Mouse (Mus musculus) hindbrain, embryonic 11.5 days (tissue): Measurements from ENCODE around the gene Anks6. TPM values are rescaled to one million over a fixed set of nuclear protein-coding genes. Genes with fewer than 3 reads are reported as not detected.
A peak's percentile ranks its signal among the peaks of the same experiment; 100 is the strongest.
"Not testable (repeated sequence)": the region's sequence is repeated elsewhere in the genome, so short reads cannot be mapped to it uniquely, and the experiment has no call there.

ENCODE experiments used
- ATAC-seq: fragments of 200-750 bp; cut with Nextera tagmentation; 2 replicates; pipeline ENCODE4 v1.8.0; 2017; ENCODE audit warnings: mild to moderate bottlenecking, moderate TSS enrichment, moderate library complexity; ENCODE audit not compliant: low FRiP score
- DNase-seq: peaks from one replicate; pipeline ENCODE4 v3.0.0-alpha.2; 2015; ENCODE audit warnings: low spot score
- H3K27ac ChIP-seq: fragments of 300-500 bp; sonication (generic); 2 replicates; pipeline ENCODE4 v1.5.1; 2014; ENCODE audit warnings: mild to moderate bottlenecking, low read depth, low read length
- H3K27me3 ChIP-seq: fragments of 300-500 bp; sonication (generic); 2 replicates; pipeline ENCODE4 v1.6.1; 2014; ENCODE audit warnings: mild to moderate bottlenecking, low read length, moderate library complexity, mixed read lengths; ENCODE audit not compliant: control insufficient read depth, insufficient read depth
- H3K36me3 ChIP-seq: fragments of 300-500 bp; sonication (generic); 2 replicates; pipeline ENCODE4 v1.6.1; 2014; ENCODE audit warnings: mild to moderate bottlenecking, low read length, moderate library complexity, mixed read lengths; ENCODE audit not compliant: control insufficient read depth, insufficient read depth
- H3K4me1 ChIP-seq: fragments of 300-500 bp; sonication (generic); replicated peaks from 2 replicates; pipeline ENCODE4 v1.6.1; 2014; ENCODE audit warnings: low read length, mixed read lengths; ENCODE audit not compliant: control insufficient read depth, insufficient read depth
- H3K4me2 ChIP-seq: fragments of 300-500 bp; sonication (generic); replicated peaks from 2 replicates; pipeline ENCODE4 v1.6.1; 2014; ENCODE audit warnings: mild to moderate bottlenecking, low read depth, low read length
- H3K4me3 ChIP-seq: fragments of 300-500 bp; sonication (generic); 2 replicates; pipeline ENCODE4 v1.5.1; 2014; ENCODE audit warnings: low read depth, low read length
- H3K9ac ChIP-seq: fragments of 300-500 bp; sonication (generic); 2 replicates; pipeline ENCODE4 v1.6.1; 2014; ENCODE audit warnings: low read depth, low read length
- H3K9me3 ChIP-seq: fragments of 300-500 bp; sonication (generic); 2 replicates; pipeline ENCODE4 v1.6.1; 2016; ENCODE audit warnings: low read length; ENCODE audit not compliant: control insufficient read depth
- WGBS: fragments of 180-500 bp; shearing (Covaris S2); extraction: QIAGEN DNeasy Blood & Tissue Kit; methylation state at CpG from one replicate; pipeline ENCODE4 v1.1.7; 2014; 5-methylcytosine and 5-hydroxymethylcytosine counted together
- polyA plus RNA-seq: library from polyadenylated mRNA; unstranded; fragments of >200 nt; fragmentation: Nextera tagmentation; extraction: Ambion mirVana; gene quantifications from 2 replicates; pipeline ENCODE4 v1.2.1, GENCODE M21; 2014

The Anks6 gene
- polyA plus RNA-seq, 1 experiment from 2014 or later, result 2.9 TPM

GRCm38 (mm10) chr4:47080647-47081010 lies 23.4 kb upstream of the Anks6 start:
- Histone ChIP-seq H3K36me3 (no peaks in the 10 kb centered on the region), H3K9me3 (no peaks in the 10 kb centered on the region), H3K4me3 (no peak overlapping the region), H3K4me2 (no peak overlapping the region), H3K9ac (no peak overlapping the region), H3K4me1 (no peaks in the 10 kb centered on the region), H3K27ac (no peak overlapping the region), H3K27me3 (no peaks in the 10 kb centered on the region)
- no peak for ATAC-seq
- 97% methylated on average over 4 of the region's 4 CpGs for WGBS
- no peak for DNase-seq

GRCm38 (mm10) chr4:47079997-47080646 lies 22.9 kb upstream of the Anks6 start:
- Histone ChIP-seq H3K4me1 (no peaks in the 10 kb centered on the region), H3K9me3 (no peaks in the 10 kb centered on the region), H3K36me3 (no peaks in the 10 kb centered on the region), H3K27me3 (no peaks in the 10 kb centered on the region), H3K4me3 (no peak overlapping the region), H3K4me2 (no peak overlapping the region), H3K9ac (no peak overlapping the region), H3K27ac (no peak overlapping the region)
- WGBS, result 89% methylated on average over 17 of the region's 17 CpGs
- DNase-seq (no peak), ATAC-seq (no peak)

- no peak for ATAC-seq
- H3K4me3 ChIP-seq, result no peak overlapping the region
- 40% methylated on average over 2 of the region's 2 CpGs for WGBS
- no peaks in the 10 kb centered on the region for H3K9me3 ChIP-seq
- no peaks in the 10 kb centered on the region for H3K27me3 ChIP-seq
- no peak overlapping the region for H3K4me2 ChIP-seq
- H3K27ac ChIP-seq, result no peak overlapping the region
- no peaks in the 10 kb centered on the region for H3K4me1 ChIP-seq
- H3K36me3 ChIP-seq, result no peaks in the 10 kb centered on the region
- DNase-seq, result no peak
- H3K9ac ChIP-seq, result no peak overlapping the region
Observed at GRCm38 (mm10) chr4:47075054-47075453, 17.8 kb upstream of the Anks6 start.

- Histone ChIP-seq H3K27ac (no peak overlapping the region), H3K4me1 (no peaks in the 10 kb centered on the region), H3K4me3 (no peak overlapping the region), H3K9ac (no peak overlapping the region), H3K9me3 (no peaks in the 10 kb centered on the region), H3K36me3 (no peaks in the 10 kb centered on the region), H3K4me2 (no peak overlapping the region), H3K27me3 (no peaks in the 10 kb centered on the region)
- no peak for DNase-seq
- no peak for ATAC-seq
- WGBS, result 16% methylated on average over 1 of the region's 1 CpGs
Observed at GRCm38 (mm10) chr4:47060900-47061299, 3.7 kb upstream of the Anks6 start.

GRCm38 (mm10) chr4:47057510-47058325 lies 491 bp upstream of the Anks6 start:
- ATAC-seq, result peak; percentile 63; the same call in 1 of the 2 replicates
- Histone ChIP-seq H3K27ac (no peak overlapping the region), H3K4me3 (peak overlapping the region; percentile 69), H3K4me2 (peak overlapping the region; percentile 81), H3K9ac (peak overlapping the region; percentile 77), H3K36me3 (no peaks in the 10 kb centered on the region), H3K4me1 (no peaks in the 10 kb centered on the region), H3K27me3 (no peaks in the 10 kb centered on the region), H3K9me3 (no peaks in the 10 kb centered on the region)
- WGBS, result 40% methylated on average over 25 of the region's 25 CpGs
- no peak for DNase-seq

GRCm38 (mm10) chr4:47055570-47056080 lies 1.6 kb downstream of the Anks6 start:
- no peak for ATAC-seq
- Histone ChIP-seq H3K36me3 (no peaks in the 10 kb centered on the region), H3K9me3 (no peaks in the 10 kb centered on the region), H3K4me1 (peaks cover 4% of the 10 kb centered on the region; the same call in 1 of the 2 replicates), H3K9ac (no peak overlapping the region), H3K27me3 (no peaks in the 10 kb centered on the region), H3K27ac (no peak overlapping the region), H3K4me2 (no peak overlapping the region), H3K4me3 (no peak overlapping the region)
- DNase-seq, result no peak
- WGBS, result 97% methylated on average over 6 of the region's 6 CpGs

GRCm38 (mm10) chr4:47055170-47055569 lies 2.1 kb downstream of the Anks6 start:
- not testable (repeated sequence) for ATAC-seq, H3K27me3 ChIP-seq, H3K4me2 ChIP-seq, H3K9ac ChIP-seq, H3K9me3 ChIP-seq, H3K4me3 ChIP-seq, H3K36me3 ChIP-seq, H3K27ac ChIP-seq, H3K4me1 ChIP-seq, DNase-seq
- 96% methylated on average over 9 of the region's 9 CpGs for WGBS

- no peak for ATAC-seq
- 76% methylated on average over 9 of the region's 9 CpGs for WGBS
- H3K4me1 ChIP-seq, result peaks cover 4% of the 10 kb centered on the region; the same call in 1 of the 2 replicates
Observed at GRCm38 (mm10) chr4:47051905-47052304, 5.3 kb downstream of the Anks6 start.

More at GRCm38 (mm10) chr4:47051905-47052304, 5.3 kb downstream of the Anks6 start:
- Histone ChIP-seq H3K4me3 (no peak overlapping the region), H3K9ac (no peak overlapping the region), H3K27ac (no peak overlapping the region), H3K27me3 (no peaks in the 10 kb centered on the region), H3K9me3 (no peaks in the 10 kb centered on the region), H3K36me3 (no peaks in the 10 kb centered on the region), H3K4me2 (no peak overlapping the region)
- DNase-seq, result no peak
